Mouse (Mus musculus) kidney, adult 2 months (tissue): ENCODE measurements around the gene Map3k20. TPM values are rescaled to one million over a fixed set of nuclear protein-coding genes. Genes with fewer than 3 reads are reported as not detected.
A peak's percentile ranks its signal among the peaks of the same experiment; 100 is the strongest.

ENCODE experiments used
- DNase-seq: peaks from one replicate; pipeline ENCODE4 v3.0.0; 2021
- H3K27ac ChIP-seq: fragments of 200-500 bp; 2 replicates; pipeline ENCODE4 v1.5.1; 2012; ENCODE audit warnings: low read depth, low read length, control low read depth, inconsistent platforms; ENCODE audit not compliant: insufficient read depth
- H3K27me3 ChIP-seq: fragments of 200-500 bp; replicated peaks from 2 replicates; pipeline ENCODE4 v1.6.1; 2012; ENCODE audit warnings: mild to moderate bottlenecking, moderate library complexity, low read length, inconsistent platforms; ENCODE audit not compliant: control insufficient read depth, insufficient read depth
- H3K36me3 ChIP-seq: fragments of 200-500 bp; 2 replicates; pipeline ENCODE4 v1.6.1; 2012; ENCODE audit warnings: mild to moderate bottlenecking, moderate library complexity, low read length, inconsistent platforms; ENCODE audit not compliant: control insufficient read depth, insufficient read depth
- H3K4me1 ChIP-seq: fragments of 200-500 bp; 2 replicates; pipeline ENCODE4 v1.6.1; 2011; ENCODE audit warnings: low read length; ENCODE audit not compliant: control insufficient read depth, insufficient read depth
- H3K4me3 ChIP-seq: fragments of 200-500 bp; 2 replicates; pipeline ENCODE4 v1.5.1; 2011; ENCODE audit warnings: mild to moderate bottlenecking, low read depth, low read length, control low read depth; ENCODE audit not compliant: insufficient read depth
- CTCF ChIP-seq: fragments of 200-500 bp; conservative IDR thresholded peaks from 2 replicates; pipeline ENCODE4 v1.5.1; 2011; ENCODE audit warnings: low read depth, mild to moderate bottlenecking, control low read depth, low read length, moderate library complexity, mixed read lengths; ENCODE audit not compliant: insufficient read depth, insufficient read length
- POLR2A ChIP-seq: fragments of 200-500 bp; IDR thresholded peaks from one replicate; pipeline ENCODE4 v1.6.1; 2011; ENCODE audit warnings: low read depth, low read length, control low read depth
- WGBS: fragments of 180-500 bp; shearing (Covaris S2); methylation state at CpG from one replicate; pipeline ENCODE4 v1.1.7; 2018; 5-methylcytosine and 5-hydroxymethylcytosine counted together
- polyA plus RNA-seq: library from polyadenylated mRNA; depleted of rRNA; stranded (reverse); fragments of >200 nt; gene quantifications from 2 replicates; pipeline ENCODE4 v1.2.3, GENCODE M21; 2012

The Map3k20 gene
- polyA plus RNA-seq, 1 experiment = 8.3 TPM

DNA sequence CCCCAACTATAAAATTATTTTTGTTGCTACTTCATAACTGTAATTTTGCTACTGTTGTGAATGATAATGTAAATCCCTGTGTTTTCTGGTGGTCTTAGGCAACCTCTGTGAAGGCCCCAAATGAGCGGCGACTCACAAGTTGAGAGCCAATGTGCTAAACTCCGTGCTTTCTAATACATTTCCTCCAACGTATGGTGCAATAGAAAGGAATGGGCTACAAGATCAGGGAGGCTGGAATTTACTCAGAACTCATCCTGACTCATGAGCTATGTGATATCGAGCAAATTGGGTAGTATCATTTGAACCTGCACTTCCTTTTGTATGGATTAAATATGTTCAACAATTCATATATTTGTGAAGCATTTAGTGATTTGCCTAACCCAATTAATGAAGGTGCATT lies 4.9 kb upstream of the Map3k20 start:
- 92% methylated on average over 5 of the region's 5 CpGs for WGBS
- Histone ChIP-seq H3K27me3 (no peaks in the 10 kb centered on the region), H3K27ac (no peak overlapping the region), H3K4me3 (no peak overlapping the region), H3K36me3 (no peaks in the 10 kb centered on the region), H3K4me1 (no peaks in the 10 kb centered on the region)
- TF ChIP-seq CTCF = no peak
- no peak for TF ChIP-seq POLR2A
- no peak for DNase-seq

DNA sequence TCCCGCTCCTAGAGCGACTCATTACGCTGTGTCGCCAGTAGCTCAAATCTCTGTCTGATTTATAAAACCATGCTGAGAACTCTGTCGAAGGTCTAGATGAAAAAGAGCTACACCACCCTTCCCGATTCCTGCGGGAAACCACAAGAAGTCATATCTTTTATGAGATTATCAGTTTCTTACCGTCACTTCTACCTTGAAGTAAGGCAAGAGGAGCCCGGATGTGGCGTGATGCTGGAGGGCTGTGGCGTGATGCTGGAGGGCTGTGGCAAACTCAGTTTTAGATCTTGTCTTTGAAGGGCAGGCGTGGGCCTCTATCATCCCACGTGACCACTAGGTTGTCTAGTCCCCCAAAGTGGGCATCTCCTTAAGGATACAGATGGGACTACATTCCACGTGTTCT lies 3.5 kb upstream of the Map3k20 start:
- H3K36me3 ChIP-seq = no peaks in the 10 kb centered on the region
- WGBS = 92% methylated on average over 14 of the region's 14 CpGs
- TF ChIP-seq POLR2A (no peak), CTCF (no peak)
- no peak for DNase-seq
- H3K27me3 ChIP-seq = no peaks in the 10 kb centered on the region
- H3K4me1 ChIP-seq = no peaks in the 10 kb centered on the region
- H3K4me3 ChIP-seq = no peak overlapping the region
- no peak overlapping the region for H3K27ac ChIP-seq

DNA sequence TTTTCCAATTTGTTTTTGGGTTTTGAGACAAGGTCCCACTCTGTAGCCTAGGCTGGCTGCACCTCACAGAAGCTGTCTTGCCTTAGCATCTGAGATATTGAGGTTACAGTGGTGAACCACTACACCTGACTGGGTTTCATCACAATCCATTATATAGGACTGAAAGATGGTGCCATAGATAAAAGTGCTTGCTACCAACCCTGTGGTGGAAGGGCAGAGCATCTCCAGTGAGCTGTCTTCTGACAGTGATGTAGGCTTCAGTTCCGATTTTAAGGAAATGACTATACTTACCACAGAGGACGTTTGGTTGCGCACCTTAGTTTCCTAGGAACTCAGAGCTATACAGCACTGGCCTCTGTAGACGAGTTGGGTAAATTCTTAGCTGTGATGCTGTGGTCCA lies 2.7 kb upstream of the Map3k20 start:
- no peak for DNase-seq
- Histone ChIP-seq H3K36me3 (no peaks in the 10 kb centered on the region), H3K4me1 (no peaks in the 10 kb centered on the region), H3K4me3 (no peak overlapping the region), H3K27me3 (no peaks in the 10 kb centered on the region), H3K27ac (no peak overlapping the region)
- WGBS = 85% methylated on average over 4 of the region's 4 CpGs
- TF ChIP-seq CTCF = no peak

GRCm38 (mm10) chr2:72284689-72285088 lies 748 bp upstream of the Map3k20 start:
- DNase-seq = no peak
- H3K4me1 ChIP-seq = no peaks in the 10 kb centered on the region
- no peak overlapping the region for H3K27ac ChIP-seq
- 80% methylated on average over 7 of the region's 7 CpGs for whole genome bisulfite sequencing
- H3K27me3 ChIP-seq = no peaks in the 10 kb centered on the region
- TF ChIP-seq CTCF (no peak), POLR2A (no peak)
- H3K36me3 ChIP-seq = no peaks in the 10 kb centered on the region
- no peak overlapping the region for H3K4me3 ChIP-seq

DNA sequence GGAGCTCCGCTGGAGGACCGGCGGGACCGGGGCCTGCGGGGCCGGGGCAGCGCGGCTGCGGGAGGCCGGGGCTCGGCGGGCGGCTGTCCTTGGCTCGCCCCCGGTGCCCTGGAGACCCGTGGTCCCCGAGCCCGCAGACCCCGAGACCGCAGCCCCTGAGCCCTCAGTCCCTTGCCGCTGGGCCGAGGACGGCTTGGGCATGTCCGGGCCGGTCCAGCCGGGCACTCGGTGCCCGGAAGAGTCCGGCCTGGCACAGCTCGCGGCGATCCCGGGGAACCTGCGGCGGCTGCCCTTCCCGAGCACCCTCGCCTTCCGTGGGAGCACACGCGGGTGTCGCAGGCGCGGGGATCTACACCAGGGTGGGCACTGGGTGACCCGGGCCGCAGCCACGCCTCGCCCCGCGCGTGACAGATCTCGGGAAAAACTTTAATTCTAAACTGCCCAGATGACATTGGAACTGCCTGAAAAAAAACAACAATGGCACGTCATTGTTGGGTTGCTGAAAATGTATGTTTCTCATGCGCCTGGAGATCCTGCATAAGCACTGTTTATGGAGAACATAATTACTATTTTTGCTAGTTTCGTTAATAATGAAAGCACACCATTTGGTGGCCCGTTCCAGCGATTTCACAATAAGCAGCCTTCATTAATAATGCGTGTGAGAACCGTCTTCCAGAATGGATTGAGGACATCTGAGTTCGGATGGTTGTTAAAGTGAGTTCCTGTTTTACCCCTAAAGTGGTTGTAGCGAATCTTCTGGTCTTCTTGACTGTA lies 638 bp downstream of the Map3k20 start:
- Histone ChIP-seq H3K4me1 (no peaks in the 10 kb centered on the region), H3K36me3 (no peaks in the 10 kb centered on the region), H3K27me3 (no peaks in the 10 kb centered on the region), H3K27ac (no peak overlapping the region), H3K4me3 (peak overlapping the region; percentile 90)
- no peak for TF ChIP-seq POLR2A
- TF ChIP-seq CTCF = no peak
- peak; percentile 43 for DNase-seq
- WGBS = 3% methylated on average over 58 of the region's 60 CpGs

DNA sequence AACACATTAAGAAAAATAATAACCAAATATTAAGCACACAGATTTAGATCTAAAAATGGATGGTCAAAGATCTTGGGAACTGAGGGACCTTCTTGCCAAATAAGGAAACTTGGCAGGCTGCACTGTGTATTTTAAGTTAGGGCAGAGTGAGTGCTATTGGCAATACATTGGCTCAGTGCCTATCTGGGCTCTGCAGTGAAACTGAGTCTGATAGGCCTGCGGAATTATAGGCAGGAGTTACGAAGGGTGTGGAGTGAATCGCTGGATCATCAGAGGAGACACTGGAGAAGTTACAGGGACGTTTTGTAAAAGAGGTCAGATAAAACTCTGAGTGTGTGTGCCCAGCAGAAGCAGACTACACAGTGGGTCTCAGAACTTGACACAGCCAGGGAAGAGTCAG lies 1.7 kb downstream of the Map3k20 start:
- 74% methylated on average over 4 of the region's 4 CpGs for WGBS
- Histone ChIP-seq H3K27me3 (no peaks in the 10 kb centered on the region), H3K27ac (no peak overlapping the region), H3K36me3 (no peaks in the 10 kb centered on the region), H3K4me3 (no peak overlapping the region), H3K4me1 (no peaks in the 10 kb centered on the region)
- peak; percentile 14 for DNase-seq
- TF ChIP-seq CTCF (no peak), POLR2A (no peak)

GRCm38 (mm10) chr2:72288932-72289534 lies 3.6 kb downstream of the Map3k20 start:
- WGBS = 86% methylated on average over 11 of the region's 11 CpGs
- DNase-seq = no peak
- H3K4me1 ChIP-seq = no peaks in the 10 kb centered on the region
- H3K27ac ChIP-seq = no peak overlapping the region
- no peak overlapping the region for H3K4me3 ChIP-seq
- TF ChIP-seq CTCF = no peak
- TF ChIP-seq POLR2A = no peak
- no peaks in the 10 kb centered on the region for H3K36me3 ChIP-seq
- H3K27me3 ChIP-seq = no peaks in the 10 kb centered on the region

- TF ChIP-seq POLR2A (no peak), CTCF (no peak)
- no peaks in the 10 kb centered on the region for H3K36me3 ChIP-seq
- no peak overlapping the region for H3K27ac ChIP-seq
- WGBS = 85% methylated on average over 1 of the region's 1 CpGs
- no peak for DNase-seq
- H3K4me1 ChIP-seq = no peaks in the 10 kb centered on the region
- H3K27me3 ChIP-seq = no peaks in the 10 kb centered on the region
- H3K4me3 ChIP-seq = no peak overlapping the region
These were observed 5.7 kb downstream of the Map3k20 start for GRCm38 (mm10) chr2:72291103-72291502.
